Mouse (Mus musculus): Measurements from ENCODE around the gene Tecr.
A peak's percentile ranks its signal among the peaks of the same experiment; 100 is the strongest.
"Not testable (repeated sequence)": the region's sequence is repeated elsewhere in the genome, so short reads cannot be mapped to it uniquely, and the experiment has no call there.

Tecr gene

GRCm38 (mm10) chr8:83580826-83581225 lies 26.9 kb downstream of the Tecr start:
- Histone ChIP-seq H3K27me3 (ENCODE audit: control insufficient read depth, insufficient read depth, low read length, poor library complexity, severe bottlenecking) (no peaks in the 10 kb centered on the region), H3K36me3 (ENCODE audit: control insufficient read depth, insufficient read depth, low read length, poor library complexity, severe bottlenecking) (no peaks in the 10 kb centered on the region; the same call in 1 of the 2 replicates)

GRCm38 (mm10) chr8:83579676-83580075 lies 28.1 kb downstream of the Tecr start:
- Histone ChIP-seq H3K27me3 (ENCODE audit: control insufficient read depth, insufficient read depth, low read length, poor library complexity, severe bottlenecking) (no peaks in the 10 kb centered on the region), H3K36me3 (ENCODE audit: control insufficient read depth, insufficient read depth, low read length, poor library complexity, severe bottlenecking) (no peaks in the 10 kb centered on the region; the same call in 1 of the 2 replicates)
- no peak for DNase-seq (ENCODE audit: low read depth, low spot score)

More at GRCm38 (mm10) chr8:83580826-83581225, 26.9 kb downstream of the Tecr start:
- no peak for DNase-seq (ENCODE audit: low read depth, low spot score)

- no peak for DNase-seq (ENCODE audit: low read depth, low spot score)
- H3K27me3 ChIP-seq (ENCODE audit: control insufficient read depth, insufficient read depth, low read length, poor library complexity, severe bottlenecking): no peaks in the 10 kb centered on the region
- H3K36me3 ChIP-seq (ENCODE audit: control insufficient read depth, insufficient read depth, low read length, poor library complexity, severe bottlenecking): no peaks in the 10 kb centered on the region
Observed at GRCm38 (mm10) chr8:83578131-83579055, 29.4 kb downstream of the Tecr start.

DNA sequence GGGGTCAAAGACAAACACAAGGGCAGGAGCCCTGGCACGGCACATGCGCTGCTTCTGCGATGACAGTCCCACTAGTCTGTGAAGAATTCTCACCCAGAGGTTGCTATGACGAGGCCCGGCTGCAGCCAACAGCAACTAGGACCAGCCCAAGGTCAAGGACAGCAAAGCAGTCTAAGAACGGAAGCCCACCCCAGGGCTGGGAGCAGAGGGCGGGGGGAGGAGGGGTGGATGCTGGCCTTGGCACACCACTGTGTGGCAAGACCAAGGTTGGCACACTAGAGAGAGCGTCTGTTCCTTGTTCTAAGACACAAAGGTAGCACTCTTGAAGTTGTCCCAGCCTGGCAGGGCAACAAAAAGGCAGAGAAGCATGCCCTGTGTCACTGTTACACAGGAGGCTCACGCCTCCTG lies 30.4 kb downstream of the Tecr start:
- no peak for DNase-seq (ENCODE audit: low read depth, low spot score)
- H3K36me3 ChIP-seq (ENCODE audit: control insufficient read depth, insufficient read depth, low read length, poor library complexity, severe bottlenecking): no peaks in the 10 kb centered on the region
- H3K27me3 ChIP-seq (ENCODE audit: control insufficient read depth, insufficient read depth, low read length, poor library complexity, severe bottlenecking): no peaks in the 10 kb centered on the region

GRCm38 (mm10) chr8:83576921-83577320 lies 30.9 kb downstream of the Tecr start:
- no peaks in the 10 kb centered on the region for H3K27me3 ChIP-seq (ENCODE audit: control insufficient read depth, insufficient read depth, low read length, poor library complexity, severe bottlenecking)
- H3K36me3 ChIP-seq (ENCODE audit: control insufficient read depth, insufficient read depth, low read length, poor library complexity, severe bottlenecking): no peaks in the 10 kb centered on the region
- no peak for DNase-seq (ENCODE audit: low read depth, low spot score)

DNA sequence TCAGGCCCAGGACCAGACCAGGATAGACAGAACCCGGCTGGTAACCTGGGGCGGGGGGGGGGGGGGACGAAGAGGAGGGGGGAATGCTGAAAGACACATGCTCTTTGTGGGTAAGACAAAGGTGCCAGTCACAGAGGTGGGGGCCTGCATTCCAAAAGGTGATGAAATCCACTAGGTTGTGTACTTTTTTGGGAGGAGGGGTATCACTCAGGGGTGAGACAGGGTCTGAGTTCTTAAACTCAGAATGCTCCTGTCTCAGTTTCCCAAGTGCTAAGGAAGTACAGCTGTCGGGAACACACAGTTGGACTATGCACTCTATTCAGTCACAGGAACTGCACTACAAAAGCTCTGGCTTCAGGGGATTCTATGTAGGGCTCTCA lies 31.3 kb downstream of the Tecr start:
- no peak for DNase-seq (ENCODE audit: low read depth, low spot score)
- H3K27me3 ChIP-seq (ENCODE audit: control insufficient read depth, insufficient read depth, low read length, poor library complexity, severe bottlenecking): no peaks in the 10 kb centered on the region
- no peaks in the 10 kb centered on the region for H3K36me3 ChIP-seq (ENCODE audit: control insufficient read depth, insufficient read depth, low read length, poor library complexity, severe bottlenecking)

DNA sequence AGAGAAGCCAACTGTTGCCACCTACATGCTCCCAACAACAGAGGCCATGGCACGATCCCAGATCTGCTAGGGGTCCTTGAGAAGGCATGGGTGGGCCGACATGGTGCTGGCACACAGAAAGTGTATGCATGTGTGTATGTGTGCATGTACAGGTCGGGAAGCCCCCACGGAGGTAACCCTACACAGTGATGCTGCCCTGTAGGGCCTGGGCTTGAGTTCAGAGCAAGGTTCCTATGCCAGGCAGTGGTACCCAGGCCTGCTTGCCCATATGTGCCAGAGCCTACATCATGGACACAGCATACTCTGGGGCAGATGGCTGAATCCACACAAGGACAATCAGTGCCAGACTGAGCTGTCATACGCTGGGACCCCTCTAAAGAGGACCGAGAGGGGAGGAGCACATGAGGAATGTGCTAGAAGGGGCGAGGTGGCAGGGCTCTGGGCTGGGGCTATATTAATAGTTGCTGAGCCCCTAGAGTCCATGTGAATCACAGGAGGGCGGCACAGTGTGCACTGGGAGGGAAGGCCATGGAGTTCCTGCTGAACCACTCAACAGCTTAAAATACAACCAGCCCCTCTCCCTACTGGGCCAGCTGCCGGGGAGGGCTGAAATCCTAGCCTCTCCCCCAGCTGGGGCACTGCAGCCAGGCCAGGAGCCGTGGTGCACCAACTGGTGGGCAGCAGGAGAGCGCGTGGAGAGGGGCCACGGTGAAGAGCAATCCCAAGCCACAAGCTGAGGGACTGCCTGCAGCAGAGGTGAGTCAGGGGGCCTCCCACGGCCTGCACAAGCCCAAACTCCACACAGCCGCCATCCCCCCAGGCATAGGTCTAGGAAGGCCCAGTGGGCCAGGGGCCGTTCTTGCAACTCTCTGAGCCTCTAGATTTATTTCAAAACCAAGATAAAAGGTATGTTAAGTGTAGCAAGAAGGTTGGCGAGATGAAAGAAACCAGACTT lies 31.9 kb downstream of the Tecr start:
- no peaks in the 10 kb centered on the region for H3K27me3 ChIP-seq (ENCODE audit: control insufficient read depth, insufficient read depth, low read length, poor library complexity, severe bottlenecking)
- no peak for DNase-seq (ENCODE audit: low read depth, low spot score)
- peaks cover 2% of the 10 kb centered on the region; the same call in 1 of the 2 replicates for H3K36me3 ChIP-seq (ENCODE audit: control insufficient read depth, insufficient read depth, low read length, poor library complexity, severe bottlenecking)

DNA sequence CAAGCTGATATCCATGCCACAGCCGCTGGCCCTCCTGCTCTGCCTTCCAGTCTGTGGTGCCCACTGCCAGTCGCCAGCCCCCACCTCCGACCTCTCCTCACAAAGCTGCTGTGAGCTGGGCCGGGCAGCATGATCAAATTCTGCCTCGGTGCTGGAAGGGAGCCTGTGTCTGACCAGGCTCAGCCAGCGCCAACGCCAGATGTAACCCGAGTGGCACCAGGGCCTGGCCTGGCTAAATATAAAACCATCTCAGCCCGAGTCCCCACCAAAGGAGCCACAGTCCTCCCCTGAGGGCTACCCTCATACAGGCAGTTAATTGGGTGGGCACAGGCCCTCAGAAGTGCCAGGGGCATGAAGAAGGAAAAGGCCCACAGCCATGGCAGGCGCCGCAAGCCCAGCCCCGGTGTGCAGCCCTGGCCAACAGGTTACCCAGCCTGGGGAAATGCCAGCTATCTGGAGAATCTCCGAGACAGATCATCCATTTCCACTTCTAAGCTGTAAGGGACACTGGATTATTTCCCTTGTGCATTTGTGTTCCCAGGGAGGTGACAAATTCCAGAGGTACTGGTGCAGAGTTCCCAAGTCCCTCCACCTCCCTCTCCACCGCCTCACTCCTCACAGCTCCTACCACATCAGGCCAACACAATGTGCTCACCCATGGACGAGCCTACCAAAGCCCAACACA lies 33.0 kb downstream of the Tecr start:
- H3K36me3 ChIP-seq (ENCODE audit: control insufficient read depth, insufficient read depth, low read length, poor library complexity, severe bottlenecking): peaks cover 2% of the 10 kb centered on the region; the same call in 1 of the 2 replicates
- DNase-seq (ENCODE audit: low read depth, low spot score): no peak
- H3K27me3 ChIP-seq (ENCODE audit: control insufficient read depth, insufficient read depth, low read length, poor library complexity, severe bottlenecking): no peaks in the 10 kb centered on the region

- Histone ChIP-seq H3K27me3 (ENCODE audit: control insufficient read depth, insufficient read depth, low read length, poor library complexity, severe bottlenecking) (no peaks in the 10 kb centered on the region), H3K36me3 (ENCODE audit: control insufficient read depth, insufficient read depth, low read length, poor library complexity, severe bottlenecking) (peaks cover 2% of the 10 kb centered on the region; the same call in 1 of the 2 replicates)
- peak; percentile 77 for DNase-seq (ENCODE audit: low read depth, low spot score)
Observed at GRCm38 (mm10) chr8:83573140-83573875, 34.5 kb downstream of the Tecr start.

DNA sequence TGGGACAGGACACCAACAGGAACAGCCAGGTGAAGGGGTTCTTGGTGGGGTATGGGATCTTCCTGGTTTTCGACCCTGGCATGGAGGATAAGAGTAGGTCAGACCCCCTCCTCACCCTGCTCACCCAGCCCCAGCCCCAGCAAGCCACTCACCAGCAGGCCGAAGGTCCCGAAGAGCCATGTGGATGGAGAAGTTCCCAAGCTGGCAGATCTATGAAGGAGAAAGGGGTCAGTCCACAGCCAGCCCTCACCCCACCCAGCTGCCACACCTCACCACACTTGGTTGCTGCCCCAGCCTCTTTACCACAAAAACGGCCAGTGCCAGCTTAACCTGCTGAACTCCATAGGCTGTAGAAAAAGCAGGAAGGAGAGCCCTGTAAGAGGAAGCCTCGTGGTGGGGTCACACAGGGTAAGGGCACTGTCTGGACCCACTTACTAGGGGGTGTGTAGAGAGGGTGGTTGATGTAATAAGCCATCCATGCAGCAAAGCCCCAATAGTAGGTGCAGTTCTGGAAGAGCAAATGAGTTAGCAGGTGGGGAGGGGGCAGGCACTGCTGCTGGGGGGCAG lies 35.4 kb downstream of the Tecr start:
- Histone ChIP-seq H3K36me3 (ENCODE audit: control insufficient read depth, insufficient read depth, low read length, poor library complexity, severe bottlenecking) (peaks cover 2% of the 10 kb centered on the region), H3K27me3 (ENCODE audit: control insufficient read depth, insufficient read depth, low read length, poor library complexity, severe bottlenecking) (no peaks in the 10 kb centered on the region)
- DNase-seq (ENCODE audit: low read depth, low spot score): no peak

DNA sequence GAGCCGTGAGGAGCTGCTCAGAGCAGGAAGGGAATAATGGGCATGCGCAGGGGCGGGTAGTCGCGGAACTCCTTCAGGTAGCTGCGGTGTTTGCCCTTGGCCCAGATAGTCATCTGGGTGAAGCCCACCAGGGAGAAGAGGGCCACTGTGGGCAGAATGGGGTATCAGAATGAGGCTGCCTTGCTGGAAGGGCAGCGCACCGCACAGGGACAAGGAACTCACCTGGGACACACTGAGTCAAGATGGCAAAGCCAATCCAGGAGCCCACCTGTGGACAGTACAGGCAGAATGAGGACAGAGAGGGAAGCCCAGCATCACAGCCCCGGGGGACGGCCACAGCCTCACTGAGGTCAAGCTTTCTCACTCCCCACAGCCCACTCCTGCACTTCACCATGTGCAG lies 36.0 kb downstream of the Tecr start:
- H3K27me3 ChIP-seq (ENCODE audit: control insufficient read depth, insufficient read depth, low read length, poor library complexity, severe bottlenecking): no peaks in the 10 kb centered on the region
- no peak for DNase-seq (ENCODE audit: low read depth, low spot score)
- H3K36me3 ChIP-seq (ENCODE audit: control insufficient read depth, insufficient read depth, low read length, poor library complexity, severe bottlenecking): peaks cover 2% of the 10 kb centered on the region

- not testable (repeated sequence) for H3K36me3 ChIP-seq (ENCODE audit: control insufficient read depth, insufficient read depth, low read length, poor library complexity, severe bottlenecking); DNase-seq (ENCODE audit: low read depth, low spot score); H3K27me3 ChIP-seq (ENCODE audit: control insufficient read depth, insufficient read depth, low read length, poor library complexity, severe bottlenecking)
Observed at GRCm38 (mm10) chr8:83571001-83571340, 36.8 kb downstream of the Tecr start.

GRCm38 (mm10) chr8:83570272-83571000 lies 37.3 kb downstream of the Tecr start:
- H3K27me3 ChIP-seq (ENCODE audit: control insufficient read depth, insufficient read depth, low read length, poor library complexity, severe bottlenecking): no peaks in the 10 kb centered on the region
- H3K36me3 ChIP-seq (ENCODE audit: control insufficient read depth, insufficient read depth, low read length, poor library complexity, severe bottlenecking): peaks cover 2% of the 10 kb centered on the region
- DNase-seq (ENCODE audit: low read depth, low spot score): no peak
